Mouse (Mus musculus): ENCODE data around the gene Tmem151b.

Tmem151b gene

GRCm38 (mm10) chr17:45545278-45545961 is 4.1 kb downstream of the Tmem151b start:
- no peak for DNase-seq (ENCODE audit: low read depth, low spot score)

- no peak for DNase-seq (ENCODE audit: low read depth, low spot score)
Observed at GRCm38 (mm10) chr17:45544873-45545277, 4.6 kb downstream of the Tmem151b start.

GRCm38 (mm10) chr17:45544001-45544872 is 5.2 kb downstream of the Tmem151b start:
- DNase-seq (ENCODE audit: low read depth, low spot score) = no peak

- DNase-seq (ENCODE audit: low read depth, low spot score) = no peak
Observed at GRCm38 (mm10) chr17:45543115-45543514, 6.4 kb downstream of the Tmem151b start.

GRCm38 (mm10) chr17:45542705-45543104 is 6.8 kb downstream of the Tmem151b start:
- no peak for DNase-seq (ENCODE audit: low read depth, low spot score)

GRCm38 (mm10) chr17:45542129-45542528 is 7.3 kb downstream of the Tmem151b start:
- no peak for DNase-seq (ENCODE audit: low read depth, low spot score)

GRCm38 (mm10) chr17:45539664-45540063 is 9.8 kb downstream of the Tmem151b start:
- DNase-seq (ENCODE audit: low read depth, low spot score) = no peak

GRCm38 (mm10) chr17:45538394-45538793 is 11.1 kb downstream of the Tmem151b start:
- DNase-seq (ENCODE audit: low read depth, low spot score) = no peak

GRCm38 (mm10) chr17:45536264-45536663 is 13.2 kb downstream of the Tmem151b start:
- no peak for DNase-seq (ENCODE audit: low read depth, low spot score)

GRCm38 (mm10) chr17:45532896-45533295 is 16.6 kb downstream of the Tmem151b start:
- no peak for DNase-seq (ENCODE audit: low read depth, low spot score)

GRCm38 (mm10) chr17:45530346-45530782 is 19.1 kb downstream of the Tmem151b start:
- DNase-seq (ENCODE audit: low read depth, low spot score) = no peak

GRCm38 (mm10) chr17:45526571-45526970 is 22.9 kb downstream of the Tmem151b start:
- DNase-seq (ENCODE audit: low read depth, low spot score) = no peak

GRCm38 (mm10) chr17:45524961-45525360 is 24.5 kb downstream of the Tmem151b start:
- no peak for DNase-seq (ENCODE audit: low read depth, low spot score)

GRCm38 (mm10) chr17:45523263-45523662 is 26.2 kb downstream of the Tmem151b start, which contains the start of gene Tcte1:
Gene Tcte1 (plus strand): TSS chr17:45523434.
- peak; percentile 78 for DNase-seq (ENCODE audit: low read depth, low spot score)

GRCm38 (mm10) chr17:45520136-45520535 is 29.3 kb downstream of the Tmem151b start:
- DNase-seq (ENCODE audit: low read depth, low spot score) = no peak

- no peak for DNase-seq (ENCODE audit: low read depth, low spot score)
Observed at GRCm38 (mm10) chr17:45518766-45519475, 30.6 kb downstream of the Tmem151b start.

- DNase-seq (ENCODE audit: low read depth, low spot score) = no peak
Observed at GRCm38 (mm10) chr17:45517549-45518215, 31.8 kb downstream of the Tmem151b start.

- no peak for DNase-seq (ENCODE audit: low read depth, low spot score)
Observed at GRCm38 (mm10) chr17:45517135-45517534, 32.3 kb downstream of the Tmem151b start.

GRCm38 (mm10) chr17:45516488-45516887 is 33.0 kb downstream of the Tmem151b start:
- peak; percentile 78 for DNase-seq (ENCODE audit: low read depth, low spot score)

GRCm38 (mm10) chr17:45515806-45516205 is 33.7 kb downstream of the Tmem151b start:
- DNase-seq (ENCODE audit: low read depth, low spot score) = no peak

- no peak for DNase-seq (ENCODE audit: low read depth, low spot score)
Observed at GRCm38 (mm10) chr17:45515204-45515726, 34.2 kb downstream of the Tmem151b start.

Measured in mesoderm, embryonic 11.5 days (tissue).